Comparison of ENCODE assay signal across 9 mouse cellular contexts in genomic region chr7:101457801-101458200, GRCm38 (mm10). TPM values are rescaled to one million over a fixed set of nuclear protein-coding genes. Genes with fewer than 3 reads are reported as not detected.
A peak's percentile ranks its signal among the peaks of the same experiment; 100 is the strongest.
DNase-seq lines count a peak whose midpoint lies in the region; ATAC-seq and TF ChIP-seq lines count a peak whose summit lies in the region.
"Had no signal": no experiment of that assay in that cellular context is flagged by ENCODE, and none has a peak within 500 bp of the region (broad histone marks: within the 10 kb centered on the region; RNA-seq: fewer than 3 reads in every experiment).

No protein-coding gene starts in this region.

- no peak overlapping the region for H3K9ac ChIP-seq in heart, postnatal 0 days (replicated peaks; ENCODE audit: low read depth, low read length)
- no peak overlapping the region for H3K9ac ChIP-seq in kidney, postnatal 0 days (ENCODE audit: low read depth, low read length)
- H3K9ac ChIP-seq: embryonic facial prominence, embryonic 13.5 days; hindbrain, embryonic 12.5 days had no signal

- no peak overlapping the region for H3K4me3 ChIP-seq in heart, postnatal 0 days (ENCODE audit: low read depth, low read length)
- H3K4me3 ChIP-seq in spleen, adult 2 months (ENCODE audit: extremely low read depth, insufficient read depth, insufficient read length): no peak overlapping the region
- H3K4me3 ChIP-seq in kidney, postnatal 0 days (replicated peaks; ENCODE audit: low read depth, low read length): no peak overlapping the region
- H3K4me3 ChIP-seq: embryonic facial prominence, embryonic 13.5 days; hindbrain, embryonic 12.5 days had no signal

- TF ChIP-seq POLR2A in spleen, adult 2 months (IDR thresholded peaks at IDR 0.05; ENCODE audit: low read depth, low read length): no peak

- 0 out of 2 replicates have a peak, but pooled peaks cover 1% of the 10 kb centered on the region for H3K27me3 ChIP-seq in heart, postnatal 0 days (ENCODE audit: control insufficient read depth, insufficient read depth, low read length)
- H3K27me3 ChIP-seq in spleen, adult 2 months (ENCODE audit: control insufficient read depth, insufficient read depth, low read length): no peaks in the 10 kb centered on the region
- no peaks in the 10 kb centered on the region for H3K27me3 ChIP-seq in kidney, postnatal 0 days (ENCODE audit: insufficient read depth, low read length)

- no peak overlapping the region for H3K4me2 ChIP-seq in heart, postnatal 0 days (ENCODE audit: low read depth, low read length)
- no peak overlapping the region for H3K4me2 ChIP-seq in kidney, postnatal 0 days (ENCODE audit: low read length)
- H3K4me2 ChIP-seq: embryonic facial prominence, embryonic 13.5 days; hindbrain, embryonic 12.5 days had no signal

- no peak for DNase-seq in heart, postnatal 0 days (ENCODE audit: low spot score)
- DNase-seq in heart, postnatal 25 days (ENCODE audit: low spot score): no peak
- DNase-seq in spleen, adult 2 months (ENCODE audit: low read depth in 1 of 2, low spot score in 2 of 2): no peak
- no peak for DNase-seq in spleen, adult 18-20 months
- DNase-seq in kidney, postnatal 0 days (ENCODE audit: low spot score): peak; percentile 37
- no peak for DNase-seq in embryo, embryonic 11 days

- no peaks in the 10 kb centered on the region for H3K9me3 ChIP-seq in heart, postnatal 0 days (replicated peaks; ENCODE audit: control insufficient read depth, low read length)
- no peaks in the 10 kb centered on the region for H3K9me3 ChIP-seq in kidney, postnatal 0 days (replicated peaks; ENCODE audit: low read length)
- H3K9me3 ChIP-seq: embryonic facial prominence, embryonic 13.5 days; hindbrain, embryonic 12.5 days had no signal

- H3K4me1 ChIP-seq in heart, postnatal 0 days (ENCODE audit: control insufficient read depth, insufficient read depth): peaks cover 48% of the 10 kb centered on the region
- H3K4me1 ChIP-seq in spleen, adult 2 months (ENCODE audit: control insufficient read depth, insufficient read depth, insufficient read length): peaks cover 80% of the 10 kb centered on the region
- H3K4me1 ChIP-seq in kidney, postnatal 0 days (replicated peaks; ENCODE audit: insufficient read depth, low read length): peaks cover 12% of the 10 kb centered on the region

- no peak for TF ChIP-seq EP300 in heart, postnatal 0 days (IDR thresholded peaks at IDR 0.05; ENCODE audit: low read depth)

- H3K27ac ChIP-seq in heart, postnatal 0 days (ENCODE audit: low read depth): peak overlapping the region; percentile 44
- H3K27ac ChIP-seq in spleen, adult 2 months (ENCODE audit: insufficient read depth, low read length): peak overlapping the region; percentile 77
- H3K27ac ChIP-seq in kidney, postnatal 0 days: peak overlapping the region; percentile 36; the same call in 1 of the 2 replicates
- H3K27ac ChIP-seq: embryonic facial prominence, embryonic 13.5 days; hindbrain, embryonic 12.5 days had no signal

- WGBS in heart, postnatal 0 days: 53% methylated on average over 8 of the region's 8 CpGs
- WGBS in spleen, adult 2 months: 9% methylated on average over 8 of the region's 8 CpGs
- WGBS in kidney, postnatal 0 days: 67% methylated on average over 8 of the region's 8 CpGs

- H3K36me3 ChIP-seq in heart, postnatal 0 days (replicated peaks; ENCODE audit: control insufficient read depth, insufficient read depth, low read length): no peaks in the 10 kb centered on the region
- no peaks in the 10 kb centered on the region for H3K36me3 ChIP-seq in spleen, adult 2 months (ENCODE audit: control insufficient read depth, insufficient read depth, low read length)
- no peaks in the 10 kb centered on the region for H3K36me3 ChIP-seq in kidney, postnatal 0 days (ENCODE audit: insufficient read depth, low read length)
- H3K36me3 ChIP-seq: embryonic facial prominence, embryonic 13.5 days; hindbrain, embryonic 12.5 days had no signal

- intact Hi-C loops in heart, postnatal 25 days (cut with DNase I): no loop called here

- no peak for ATAC-seq in heart, postnatal 0 days (ENCODE audit: insufficient read depth, low read depth)
- no peak for ATAC-seq in kidney, postnatal 0 days (replicated peaks; ENCODE audit: low FRiP score, low read depth)
- ATAC-seq in frontal cortex, adult (ENCODE audit: low TSS enrichment): no peak

- no peak for TF ChIP-seq CTCF in heart, postnatal 0 days (IDR thresholded peaks at IDR 0.05; ENCODE audit: low read depth)
- TF ChIP-seq CTCF in spleen, adult 2 months (IDR thresholded peaks at IDR 0.05; ENCODE audit: extremely low read depth, insufficient read depth, insufficient read length, insufficient replicate concordance): no peak
- no peak for TF ChIP-seq CTCF in kidney, postnatal 0 days (IDR thresholded peaks at IDR 0.05; ENCODE audit: low read depth)

RNA-seq across cellular contexts. Expression of gene Pde2a, which starts 36.3 kb away (rescaled TPM):
- 4.7 and 35.2 TPM in 2 replicates for total RNA-seq in heart, postnatal 0 days (2014; rRNA removed; ENCODE audit: low replicate concordance)
- polyA plus RNA-seq in heart, postnatal 0 days (2015; fragmentation: Nextera tagmentation; extraction: Ambion mirVana): 19.3 and 22.1 TPM in 2 replicates
- 10 to 100 TPM; 63.6 to 65.9 TPM for total RNA-seq in heart, postnatal 25 days (2021)
- polyA plus RNA-seq in spleen, adult 2 months (2012; rRNA removed): 42.6 and 48.4 TPM in 2 replicates
- polyA plus RNA-seq in kidney, postnatal 0 days (2015; fragmentation: Nextera tagmentation; extraction: Ambion mirVana): 21.0 and 22.1 TPM in 2 replicates

RNA-seq across cellular contexts. Expression of gene Gm45837, which starts 47.1 kb away (rescaled TPM):
- 33.8 TPM in 1 of 2 replicates, not detected in the other for total RNA-seq in heart, postnatal 0 days (2014; rRNA removed; ENCODE audit: low replicate concordance)
- 2.4 TPM in 1 of 2 replicates, not detected in the other for polyA plus RNA-seq in heart, postnatal 0 days (2015; fragmentation: Nextera tagmentation; extraction: Ambion mirVana)
- not detected for total RNA-seq in heart, postnatal 25 days (2021)
- 1.1 TPM in 1 of 2 replicates, not detected in the other for polyA plus RNA-seq in spleen, adult 2 months (2012; rRNA removed)
- 4.5 and 5.3 TPM in 2 replicates for polyA plus RNA-seq in kidney, postnatal 0 days (2015; fragmentation: Nextera tagmentation; extraction: Ambion mirVana)
- polyA plus RNA-seq: hindbrain, embryonic 12.5 days had no signal
